Mouse (Mus musculus): Measurements from ENCODE around the gene Acsf3.

DNA sequence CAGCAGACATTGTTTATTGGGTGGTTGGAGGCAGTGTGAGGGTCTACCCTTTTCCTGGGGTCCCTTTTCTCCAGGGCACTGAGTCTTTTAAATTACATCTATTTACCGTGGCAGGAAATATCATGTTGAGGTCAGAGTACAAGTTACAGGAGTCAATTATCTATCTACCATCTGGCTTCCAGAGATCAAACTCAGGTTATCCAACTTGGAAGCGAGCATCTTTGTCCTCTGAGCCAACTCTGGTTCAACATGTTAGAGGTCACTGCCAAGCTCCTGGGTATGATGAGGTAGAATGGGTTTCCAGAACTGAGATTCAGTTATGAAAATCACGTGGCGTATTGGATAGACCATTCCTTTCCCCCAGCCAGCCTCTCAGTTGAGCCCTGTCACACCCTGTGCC is 79.8 kb downstream of the Acsf3 start:
- TF ChIP-seq EP300 (IDR thresholded peaks at IDR 0.05; ENCODE audit: low read depth) (no peak), CTCF (IDR thresholded peaks at IDR 0.05; ENCODE audit: low read depth) (no peak)

All from liver, postnatal 0 days (tissue).